Mouse (Mus musculus) cerebellum, adult 11 months (tissue): ENCODE measurements around the gene Morn4.

Source experiments
- DNase-seq: peaks from one replicate; pipeline ENCODE4 v3.0.0; 2022

The Morn4 gene

DNA sequence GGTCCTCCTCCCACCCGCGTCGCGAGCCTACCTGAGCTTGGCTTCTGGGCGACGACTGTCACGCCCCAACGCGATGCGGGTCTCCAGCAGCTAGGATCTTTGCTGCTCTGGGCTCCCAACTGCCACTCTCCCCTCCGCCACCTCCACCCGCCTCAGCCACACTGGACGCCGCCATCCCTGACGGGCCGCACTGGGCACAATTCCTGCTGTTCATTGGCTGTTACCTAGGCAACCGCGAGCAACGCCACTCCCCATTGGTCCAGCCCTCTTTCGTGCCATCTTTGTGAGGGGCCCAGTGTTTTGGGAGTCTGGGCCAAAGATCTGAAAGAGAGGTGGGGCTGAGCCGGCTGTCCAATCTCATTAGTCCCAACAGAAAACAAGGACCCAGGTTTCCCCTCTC lies at the start of gene Morn4:
Gene Morn4 (minus strand): TSS at position 192 of the 400 bp plus-strand sequence.
- peak; percentile 88 for DNase-seq

DNA sequence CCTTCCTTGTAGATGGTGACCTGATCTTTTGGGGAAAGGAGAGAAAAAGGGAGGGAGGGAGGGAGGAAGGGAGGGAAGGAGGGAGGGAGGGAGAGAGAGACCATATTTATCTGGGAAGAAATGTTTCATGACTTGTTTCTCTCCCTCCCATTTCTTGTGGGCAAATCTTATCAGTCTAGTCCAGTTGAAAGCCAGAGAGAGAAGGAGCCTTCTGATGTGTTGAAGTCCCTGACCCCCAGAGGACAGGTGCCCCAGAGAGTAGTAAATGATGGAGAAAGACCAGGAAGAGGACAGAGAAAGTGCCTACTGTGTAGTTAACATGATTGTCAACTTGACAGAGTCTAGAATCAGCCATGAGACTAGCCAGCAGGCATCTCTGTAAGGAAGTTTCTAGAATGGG lies 48.9 kb upstream of the Morn4 start:
- no peak for DNase-seq

DNA sequence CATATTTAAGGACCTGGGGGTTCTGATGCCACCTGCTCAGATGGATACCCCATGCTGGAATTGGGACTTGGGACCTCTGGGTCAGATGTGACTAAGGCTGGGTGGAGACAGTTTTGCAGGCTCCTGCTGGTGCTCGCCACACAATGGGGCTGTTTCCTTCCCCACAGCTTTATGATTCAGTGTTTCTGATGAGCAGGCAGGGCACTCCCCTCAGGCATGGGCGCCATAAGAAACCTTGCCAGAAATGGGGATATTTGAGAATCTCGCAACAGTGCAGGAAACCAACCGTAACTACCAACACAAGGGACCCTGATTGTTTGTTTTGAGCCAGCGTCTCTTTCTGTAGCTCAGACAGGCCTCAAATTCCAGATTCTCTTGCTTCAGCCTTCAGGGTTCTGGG lies 44.9 kb upstream of the Morn4 start:
- no peak for DNase-seq

DNA sequence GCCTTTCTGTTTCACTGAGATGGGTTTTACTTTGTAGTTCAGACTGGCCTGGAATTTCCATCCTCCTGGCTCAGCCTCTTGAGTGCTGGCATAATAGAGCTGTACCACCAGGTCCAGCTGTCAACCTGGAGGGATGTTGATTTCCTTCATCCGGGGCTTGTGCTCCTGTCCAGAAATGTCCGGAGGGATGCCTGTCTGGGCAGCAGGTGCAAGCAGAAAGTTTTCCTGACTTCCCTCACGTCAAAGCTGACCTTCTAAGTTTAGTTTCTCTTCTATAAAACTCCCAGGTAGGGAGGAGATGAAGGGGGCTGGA lies 44.1 kb upstream of the Morn4 start:
- no peak for DNase-seq

DNA sequence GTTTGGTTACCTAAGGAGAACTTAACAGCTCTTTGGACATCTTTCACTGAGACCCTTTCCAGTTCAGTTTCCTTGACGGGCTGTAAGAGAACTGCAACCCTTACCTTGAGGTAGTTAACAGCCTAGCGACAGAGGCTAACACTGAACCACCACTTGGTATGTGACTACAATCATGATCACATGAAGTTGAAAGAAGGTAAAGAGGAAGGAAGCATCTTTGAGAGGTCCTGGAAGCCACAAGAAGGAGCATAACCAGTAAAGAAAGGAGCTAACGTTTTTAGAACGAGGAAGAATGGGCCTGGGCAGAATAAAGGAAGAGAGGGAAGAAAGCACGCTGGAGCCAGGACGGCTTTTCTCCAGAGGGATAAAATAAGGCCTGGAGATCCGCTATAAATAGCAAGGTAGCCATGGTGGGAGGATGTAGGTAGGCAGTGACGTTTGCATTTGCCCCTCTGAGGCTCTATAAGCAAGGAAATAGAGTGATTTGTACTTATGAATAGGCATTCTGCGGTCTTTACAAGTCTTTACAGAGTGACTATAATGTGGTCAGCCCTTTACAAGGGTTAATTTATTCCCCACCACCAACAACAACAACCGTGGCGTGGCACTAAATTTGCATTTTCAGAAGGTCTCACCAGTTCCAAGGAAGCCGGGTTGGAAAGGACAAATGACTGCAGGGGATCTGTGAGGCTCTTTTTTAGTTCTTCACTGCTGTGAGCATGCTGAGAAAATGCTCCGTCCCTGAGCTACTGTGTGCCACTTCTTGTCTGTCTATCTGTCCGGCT lies 43.5 kb upstream of the Morn4 start:
- DNase-seq, result no peak

DNA sequence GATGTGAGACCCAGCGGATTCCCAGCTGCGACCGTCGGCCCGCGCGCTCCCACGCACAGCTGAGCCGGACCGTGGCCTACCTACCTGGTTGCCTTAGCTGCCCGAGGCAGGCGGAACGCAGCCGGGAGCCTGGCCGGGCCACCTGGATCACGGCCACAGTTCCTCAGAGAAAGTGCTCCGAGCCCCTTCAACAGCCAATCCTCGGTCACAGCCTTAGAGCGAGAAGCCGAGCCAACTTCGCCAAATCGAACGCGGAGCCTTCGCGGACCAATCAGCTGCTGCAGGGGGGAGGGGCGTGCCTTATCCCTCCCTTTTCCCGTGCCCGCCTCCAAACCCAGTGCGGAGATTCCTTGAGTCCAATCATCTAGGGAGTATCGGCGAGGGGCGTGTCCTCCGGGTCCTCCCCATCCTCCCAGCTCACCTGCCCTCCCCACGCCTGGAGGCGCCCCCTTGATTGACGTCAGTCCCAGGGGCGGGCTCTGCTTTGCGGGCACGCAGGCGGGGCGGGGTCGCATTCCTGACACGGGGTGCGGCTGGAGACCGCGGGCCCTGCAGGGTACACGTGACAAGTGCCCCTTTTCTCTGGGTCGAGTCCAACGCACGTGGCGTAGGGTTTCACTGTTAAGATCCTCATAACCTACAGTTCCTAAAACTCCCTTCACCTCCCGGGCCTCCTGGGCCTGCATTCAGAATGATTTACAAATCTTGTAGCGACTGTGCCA lies 42.8 kb upstream of the Morn4 start, which contains the start of gene Avpi1:
Gene Avpi1 (minus strand): TSS at position 273 of the 722 bp plus-strand sequence.
- DNase-seq, result peak; percentile 99

DNA sequence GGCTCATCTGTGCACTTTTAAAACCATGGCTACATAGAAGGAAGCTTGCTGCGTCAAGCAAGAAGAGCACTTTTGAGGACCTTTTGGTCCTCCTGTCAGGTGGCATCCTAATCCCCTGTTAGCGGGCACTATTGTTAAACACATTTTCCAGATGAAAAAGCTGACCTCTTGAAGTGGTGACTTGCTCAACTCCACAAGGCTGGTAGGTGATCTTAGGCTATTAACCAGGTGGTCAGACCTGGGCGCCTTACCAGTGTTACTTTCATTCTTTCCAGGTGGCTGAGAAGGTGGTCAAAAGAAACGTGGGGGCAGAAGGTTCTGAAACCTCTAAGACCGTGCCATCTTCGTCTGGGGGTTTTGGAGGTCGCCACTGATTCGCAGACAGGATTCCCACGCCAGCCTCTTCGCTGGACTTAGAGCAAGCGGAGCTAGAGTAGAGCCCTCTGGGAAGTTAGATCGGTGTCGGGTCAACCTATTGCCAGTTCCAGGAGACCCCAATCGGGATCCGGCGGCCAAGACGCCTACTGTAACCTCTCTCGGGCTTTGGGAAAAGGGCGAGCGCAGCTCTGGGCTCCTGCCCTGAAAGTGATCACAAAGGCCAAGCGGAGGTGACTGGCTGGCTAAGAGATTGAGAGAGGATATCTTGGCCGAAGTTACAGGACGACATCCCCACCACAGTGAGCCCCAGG lies 42.0 kb upstream of the Morn4 start:
- DNase-seq, result no peak

DNA sequence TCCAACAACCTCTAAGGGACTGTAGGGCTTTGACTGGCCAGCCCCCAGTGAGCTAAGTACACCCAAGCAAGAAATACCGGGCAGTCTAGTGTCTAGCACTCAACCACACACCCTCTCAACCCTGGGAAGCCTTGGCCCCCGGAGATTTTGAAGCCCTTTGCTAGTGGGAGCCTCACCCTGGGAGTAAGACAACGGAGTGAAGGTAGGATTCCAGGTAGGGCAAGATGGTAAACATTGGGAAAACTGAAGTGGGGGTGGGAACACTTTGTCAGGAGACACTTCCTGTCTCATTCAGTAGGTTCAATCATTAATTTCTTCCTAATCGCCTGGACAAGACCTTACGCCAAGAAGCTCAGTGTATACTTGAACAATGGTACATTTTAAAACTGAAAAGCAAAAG lies 40.9 kb upstream of the Morn4 start:
- DNase-seq, result no peak

DNA sequence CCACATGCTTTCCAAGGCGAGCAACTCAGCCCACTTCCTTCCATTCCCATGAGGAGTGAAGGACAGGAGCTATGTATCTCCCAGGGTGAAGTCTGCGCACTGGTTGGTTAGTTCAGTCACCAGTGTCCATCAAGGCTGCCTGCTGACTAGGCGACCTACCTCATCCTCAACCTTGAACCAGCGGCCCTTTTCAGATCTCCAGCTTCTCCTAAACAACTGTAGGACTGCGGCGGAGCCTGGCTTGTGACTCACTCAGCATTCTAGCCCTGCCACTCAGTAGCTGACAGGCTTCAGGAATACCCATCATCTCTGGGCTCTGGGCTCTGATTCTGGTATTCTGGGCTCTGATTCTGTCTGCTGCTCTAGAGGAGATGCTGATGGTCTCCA lies 40.1 kb upstream of the Morn4 start:
- no peak for DNase-seq

DNA sequence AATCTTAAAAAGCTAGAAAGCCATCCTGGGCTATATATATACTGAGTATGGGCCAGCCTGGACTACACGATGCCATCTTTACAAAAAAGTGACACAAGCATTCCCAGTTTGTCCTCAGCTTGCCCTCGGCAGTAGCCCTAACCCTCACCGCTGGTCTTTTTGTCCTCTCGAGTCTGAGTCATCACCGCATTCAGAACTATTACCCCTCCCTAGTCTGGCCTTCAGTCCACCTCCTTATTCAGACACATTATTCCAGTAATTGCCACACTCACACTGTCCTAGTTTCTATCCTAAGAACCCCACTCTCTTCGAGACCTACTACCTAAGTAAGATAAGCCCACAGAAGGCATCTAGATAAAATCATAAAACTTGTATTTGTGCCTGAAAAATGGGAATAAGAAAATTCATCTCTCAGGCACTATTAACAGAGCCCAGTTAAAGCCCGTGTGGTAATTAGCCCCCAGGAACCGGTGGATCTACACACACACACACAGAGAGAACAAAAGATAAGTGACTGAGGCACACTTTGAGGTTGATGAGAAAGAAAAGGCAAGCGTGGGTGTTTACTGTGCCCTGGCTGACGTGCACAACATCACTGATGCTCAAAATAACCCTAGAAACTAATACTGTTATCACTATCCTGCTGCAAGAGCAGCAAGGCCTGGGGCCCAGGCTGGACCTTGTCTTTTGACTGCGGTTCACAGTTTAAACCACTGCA lies 39.5 kb upstream of the Morn4 start:
- DNase-seq, result no peak

DNA sequence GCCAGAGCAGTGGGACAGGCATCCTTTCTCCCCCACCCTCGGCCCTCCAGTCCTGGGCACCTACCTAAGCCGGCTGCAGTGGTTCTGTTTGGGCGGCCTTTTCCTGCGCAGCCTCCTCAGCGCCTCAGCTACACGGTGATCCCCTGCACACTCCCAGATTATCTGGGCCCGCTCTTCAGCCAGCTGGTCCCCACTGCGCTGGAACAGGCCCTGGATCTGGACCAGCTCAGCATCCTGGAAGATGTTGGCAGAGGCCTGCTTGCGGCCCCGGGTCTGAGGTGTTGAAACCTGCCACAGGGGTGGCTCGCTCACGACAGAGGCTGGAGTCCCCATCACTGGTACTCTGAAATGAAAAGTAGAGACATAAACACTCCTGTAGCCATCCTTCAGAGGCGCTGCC lies 38.5 kb upstream of the Morn4 start:
- DNase-seq, result no peak

DNA sequence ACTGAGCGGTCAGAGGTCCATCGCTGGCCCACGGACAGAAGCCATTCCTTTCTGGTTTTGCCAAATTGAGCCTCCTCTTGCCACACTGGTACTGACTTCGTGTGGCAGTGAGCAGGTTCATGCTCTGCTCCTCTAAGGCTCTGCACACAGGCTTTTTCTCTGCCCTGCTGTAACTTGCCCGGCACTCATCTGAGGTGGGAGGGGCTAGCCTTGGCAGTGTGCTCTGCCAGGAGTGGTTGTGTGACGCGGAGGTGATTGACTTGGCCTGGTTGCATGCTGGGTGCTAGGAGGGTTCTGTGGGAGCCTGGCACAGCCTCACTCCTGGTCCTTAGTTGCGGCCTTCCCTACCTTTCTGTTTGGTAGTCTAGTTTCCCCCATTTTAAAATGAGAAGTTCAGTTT lies 34.3 kb upstream of the Morn4 start:
- DNase-seq, result no peak

DNA sequence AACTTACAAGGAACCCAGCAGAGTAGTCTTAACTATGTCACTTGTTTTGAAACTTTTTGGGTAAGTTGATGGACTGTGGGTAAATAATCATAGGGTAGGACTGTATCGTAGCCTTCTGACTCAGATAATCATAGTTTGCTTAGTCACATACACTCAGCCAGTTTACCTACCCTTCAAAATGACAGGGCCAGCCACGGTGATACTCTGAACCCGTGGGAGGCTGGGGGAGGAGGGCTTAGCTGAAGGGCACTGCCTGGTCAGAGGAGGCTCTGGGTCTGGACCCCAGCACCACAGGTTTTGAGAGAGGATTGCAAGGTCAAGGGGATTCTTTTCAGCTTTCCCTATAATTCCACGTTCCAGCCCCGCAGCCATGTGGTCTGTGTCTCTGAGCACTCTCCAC lies 32.4 kb upstream of the Morn4 start:
- no peak for DNase-seq

DNA sequence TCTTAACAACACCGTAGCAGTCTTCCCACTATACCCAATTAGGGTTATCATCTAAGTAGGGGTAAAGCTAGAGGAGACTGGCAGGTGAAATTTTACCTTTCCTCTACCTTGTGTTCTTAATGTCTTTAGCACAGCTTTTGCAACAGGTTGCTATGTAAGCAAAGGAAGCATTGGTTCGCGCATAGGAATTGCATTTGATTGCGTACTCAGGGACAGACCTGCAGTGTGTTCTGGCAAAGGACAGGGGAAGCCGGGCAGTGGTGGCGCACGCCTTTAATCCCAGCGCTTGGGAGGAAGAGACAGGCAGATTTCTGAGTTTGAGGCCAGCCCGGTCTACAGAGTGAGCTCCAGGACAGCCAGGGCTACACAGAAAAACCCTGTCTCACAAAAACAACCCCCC lies 32.0 kb upstream of the Morn4 start:
- no peak for DNase-seq

DNA sequence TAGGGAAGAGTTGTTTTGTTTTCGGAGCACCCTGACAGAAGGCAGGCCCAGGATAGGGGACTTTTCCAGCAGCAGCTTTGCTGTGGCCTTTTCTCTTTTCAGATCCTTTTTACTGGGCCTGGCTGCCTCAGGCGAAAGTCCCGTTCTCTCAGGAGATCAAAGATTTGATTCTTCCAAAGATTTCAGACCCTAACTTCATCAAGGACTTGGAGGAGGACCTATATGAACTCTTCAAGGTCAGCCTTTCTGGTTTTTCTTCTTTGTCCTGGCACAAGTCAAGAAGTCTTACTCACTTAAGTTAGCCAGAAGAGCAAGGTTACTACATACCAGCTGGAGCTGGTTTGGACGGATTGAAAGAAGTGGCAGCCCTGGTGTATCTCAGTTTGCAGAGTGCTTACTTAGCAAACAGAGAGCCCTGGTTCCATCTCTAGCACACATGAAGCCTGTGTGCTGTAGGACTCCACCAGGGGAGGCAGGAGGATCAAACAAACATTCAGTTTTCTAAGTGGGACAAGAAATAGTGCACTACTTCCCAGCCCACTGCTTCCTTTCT lies 29.7 kb upstream of the Morn4 start:
- no peak for DNase-seq

DNA sequence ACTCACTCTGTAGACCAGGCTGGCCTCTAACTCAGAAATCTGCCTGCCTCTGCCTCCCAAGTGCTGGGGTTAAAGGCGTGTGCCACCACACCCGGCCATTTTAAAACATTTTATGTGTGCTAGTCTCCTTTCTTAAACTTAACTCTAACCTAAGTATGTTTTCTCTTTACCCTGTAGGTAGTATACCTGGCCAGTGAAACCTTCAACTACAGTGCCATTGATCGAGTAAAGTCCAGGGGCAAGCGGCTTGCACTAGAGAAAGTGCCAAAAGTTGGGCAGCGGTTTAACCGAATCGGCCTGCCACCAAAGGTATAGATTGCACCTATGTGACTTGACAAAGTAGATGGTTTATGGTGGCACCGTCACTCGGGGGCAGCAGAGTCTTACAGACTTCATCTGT lies 18.5 kb upstream of the Morn4 start:
- DNase-seq, result no peak

DNA sequence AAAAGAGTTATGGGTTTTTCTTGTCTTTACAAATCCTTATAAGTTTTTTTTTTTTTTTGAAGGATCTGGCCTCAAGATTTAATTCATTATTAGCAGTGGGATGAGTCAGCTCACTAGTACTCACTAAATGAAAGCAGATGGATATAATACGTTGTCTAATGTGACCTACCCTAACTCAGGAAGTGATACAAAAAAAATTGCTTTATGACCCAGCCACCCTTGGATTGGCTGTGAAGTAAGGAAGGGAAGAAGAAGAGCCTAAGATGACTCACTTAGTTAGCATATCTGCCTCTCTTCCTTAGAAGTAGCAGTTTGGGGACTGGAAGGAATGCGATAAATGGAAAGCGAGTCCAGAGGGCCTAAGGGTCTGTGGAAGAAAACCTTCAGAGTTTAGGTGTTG lies 13.2 kb upstream of the Morn4 start:
- no peak for DNase-seq

DNA sequence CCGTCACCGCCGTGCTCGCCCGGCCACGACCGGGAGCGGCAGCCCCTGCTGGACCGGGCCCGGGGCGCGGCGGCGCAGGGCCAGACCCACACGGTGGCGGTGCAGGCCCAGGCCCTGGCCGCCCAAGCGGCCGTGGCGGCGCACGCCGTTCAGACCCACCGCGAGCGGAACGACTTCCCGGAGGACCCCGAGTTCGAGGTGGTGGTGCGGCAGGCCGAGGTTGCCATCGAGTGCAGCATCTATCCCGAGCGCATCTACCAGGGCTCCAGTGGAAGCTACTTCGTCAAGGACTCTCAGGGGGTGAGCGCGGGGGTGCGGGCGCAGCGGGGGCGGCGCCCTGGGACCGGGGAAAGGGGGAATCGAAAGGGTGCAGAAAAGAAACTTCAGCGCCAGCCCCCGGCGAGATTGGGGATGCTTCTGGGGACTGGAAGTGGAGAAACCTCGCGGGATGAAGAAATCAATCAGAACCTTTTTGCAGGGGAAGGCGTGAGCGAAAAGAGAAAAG lies 4.5 kb upstream of the Morn4 start:
- DNase-seq, result no peak

DNA sequence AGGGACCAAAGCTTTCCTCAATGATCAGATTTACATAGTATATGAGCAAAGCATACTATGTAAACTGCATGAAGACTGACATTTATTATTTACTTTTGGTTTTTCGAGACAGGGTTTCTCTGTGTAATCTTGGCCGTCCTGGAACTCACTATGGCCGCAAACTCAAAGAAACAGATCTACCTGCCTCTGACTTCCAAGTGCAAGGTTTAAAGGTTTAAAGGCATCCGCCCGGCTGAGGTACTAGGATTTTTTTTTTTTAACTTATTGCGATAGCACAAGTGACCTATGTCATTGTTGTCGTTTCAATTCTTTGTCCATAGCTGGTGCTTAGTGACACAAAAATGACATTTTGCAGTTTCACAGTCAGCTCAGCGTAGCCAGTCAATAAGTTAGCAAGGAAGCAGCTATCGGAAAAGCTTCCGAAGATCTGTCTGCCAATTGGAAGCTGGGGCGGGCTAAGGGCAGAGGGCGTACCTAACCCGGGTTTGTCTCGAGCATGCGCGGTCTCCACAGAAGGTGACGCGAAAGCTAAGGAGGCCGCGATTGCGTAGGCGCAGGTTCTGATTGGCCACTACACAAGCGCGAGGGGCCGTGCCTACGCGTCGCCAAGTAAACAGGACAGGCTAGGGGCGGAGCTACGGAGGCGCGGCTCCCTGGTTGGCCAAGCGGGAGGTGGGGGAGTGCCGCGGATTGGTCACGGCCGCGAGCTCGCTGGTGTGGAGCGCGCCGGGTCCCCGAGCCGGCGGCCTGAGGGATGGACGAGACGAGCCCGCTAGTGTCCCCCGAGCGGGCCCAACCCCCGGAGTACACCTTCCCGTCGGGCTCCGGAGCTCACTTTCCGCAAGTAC lies 3.8 kb upstream of the Morn4 start, which contains the start of gene Pi4k2a:
Gene Pi4k2a (plus strand): TSS at position 723 of the 848 bp plus-strand sequence.
- peak; percentile 99 for DNase-seq

DNA sequence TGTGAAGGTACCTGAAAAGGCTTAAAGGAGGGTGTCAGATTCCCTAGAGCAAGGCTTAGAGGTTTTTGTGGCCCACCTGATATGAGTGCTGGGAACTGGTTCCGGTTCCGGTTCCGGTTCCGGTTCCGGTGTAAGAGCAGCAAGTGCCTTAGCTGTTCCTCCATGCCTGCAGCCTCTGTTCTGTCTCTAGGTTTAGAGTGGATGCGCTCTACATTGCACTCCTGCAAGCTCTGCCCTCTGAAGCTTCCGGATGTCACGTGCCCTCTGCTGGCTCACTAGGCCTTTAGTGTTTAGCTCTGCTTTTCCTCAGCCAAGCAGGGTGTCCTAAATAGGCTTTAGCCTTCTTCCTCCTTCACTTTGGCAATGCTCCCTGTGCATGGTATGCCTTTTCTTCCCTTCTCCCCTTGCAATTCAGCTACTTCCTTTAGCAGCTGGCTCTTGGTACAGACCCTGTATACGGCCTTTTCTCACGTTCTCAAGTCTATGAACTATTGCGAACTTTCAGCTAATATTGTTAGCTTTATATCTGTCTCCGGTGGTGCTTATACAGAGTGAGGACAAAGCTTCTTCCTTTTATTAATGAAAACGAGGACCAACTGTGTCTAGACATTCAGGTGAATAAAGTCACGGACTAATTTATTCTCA lies 3.1 kb upstream of the Morn4 start:
- DNase-seq, result peak; percentile 46

DNA sequence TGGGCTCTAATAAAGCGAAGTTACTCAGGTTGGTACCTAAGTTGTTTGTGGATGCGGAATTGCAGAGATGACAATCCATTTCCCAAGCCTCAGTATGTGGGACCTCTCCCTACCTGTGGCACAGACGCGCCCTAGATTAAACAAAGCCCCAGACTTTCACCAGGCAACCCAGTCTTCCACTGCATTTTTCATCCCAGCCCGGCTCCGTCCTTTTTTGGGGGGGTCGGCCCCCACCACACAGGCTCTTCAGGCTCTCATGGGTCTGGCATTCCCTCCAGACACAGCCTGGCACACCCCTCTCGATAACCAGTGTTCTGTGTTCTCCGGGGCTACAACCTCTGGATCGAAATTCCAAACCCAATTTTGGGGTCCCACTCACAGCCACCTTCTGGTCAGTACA lies 467 bp downstream of the Morn4 start:
- no peak for DNase-seq
